Mouse (Mus musculus): ENCODE measurements around the gene Pramel1.

GRCm38 (mm10) chr4:143382163-143382562, 12.1 kb upstream of the Pramel1 start:
- TF ChIP-seq POLR2A (IDR thresholded peaks at IDR 0.05; ENCODE audit: borderline replicate concordance, low read depth, low read length) = no peak
- TF ChIP-seq CTCF (IDR thresholded peaks at IDR 0.05; ENCODE audit: low read depth, low read length) = no peak
